Mouse (Mus musculus): Measurements from ENCODE around the gene Unc5c. TPM values are rescaled to one million over a fixed set of nuclear protein-coding genes. Genes with fewer than 3 reads are reported as not detected.

Unc5c gene
- total RNA-seq, 2 experiments from 2014 or later, result 0.22 to 0.35 TPM

DNA sequence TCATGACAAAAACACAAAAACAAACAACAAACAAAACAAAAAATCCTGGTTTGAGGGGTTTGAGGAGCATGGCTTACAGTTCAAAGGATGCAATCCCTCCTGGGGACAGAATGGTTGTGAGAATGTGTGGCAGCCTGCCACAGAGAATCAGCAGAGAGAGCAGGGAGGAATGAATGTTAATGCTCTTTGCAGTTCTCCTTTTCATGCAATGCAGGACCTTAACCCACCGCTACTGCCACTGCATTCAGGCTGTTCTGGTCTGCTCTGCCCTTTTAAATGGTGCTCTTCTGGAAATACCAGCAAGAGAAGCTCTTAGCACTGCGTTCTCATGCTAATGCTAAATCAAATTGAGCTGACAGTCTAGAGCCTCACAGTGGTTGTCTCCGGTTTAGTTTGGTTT is 130.1 kb downstream of the Unc5c start:
- DNase-seq, result no peak
- intact Hi-C loops (cut with DNase I), result no loop called here

GRCm38 (mm10) chr3:141596461-141596860 is 131.4 kb downstream of the Unc5c start:
- DNase-seq, result no peak
- intact Hi-C loops (cut with DNase I), result no loop called here

- intact Hi-C loops (cut with DNase I), result no loop called here
Observed at GRCm38 (mm10) chr3:141596881-141597280, 131.9 kb downstream of the Unc5c start.

GRCm38 (mm10) chr3:141597974-141598373 is 133.0 kb downstream of the Unc5c start:
- intact Hi-C loops (cut with DNase I), result no loop called here
- DNase-seq, result no peak

More at GRCm38 (mm10) chr3:141596881-141597280, 131.9 kb downstream of the Unc5c start:
- no peak for DNase-seq

DNA sequence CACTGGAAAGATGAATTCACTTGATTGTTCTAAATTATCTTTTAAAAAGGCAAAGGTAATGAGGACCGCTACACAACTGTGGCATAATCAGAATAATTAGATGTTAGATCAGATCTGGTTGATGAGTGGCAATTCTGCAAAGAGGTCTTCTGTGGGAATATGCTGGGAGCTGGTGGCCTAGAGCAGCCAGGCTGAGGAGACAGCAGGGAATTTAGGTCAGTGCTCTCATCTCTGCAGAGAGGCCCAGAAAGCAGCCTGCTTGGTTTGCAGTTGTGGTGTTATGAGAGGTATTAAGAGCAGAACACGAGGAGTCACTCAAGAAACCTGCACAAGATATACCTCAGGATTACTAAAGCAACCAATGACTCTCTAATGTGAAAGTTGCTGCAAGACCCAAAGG is 133.9 kb downstream of the Unc5c start:
- DNase-seq, result no peak
- intact Hi-C loops (cut with DNase I), result no loop called here

- DNase-seq, result no peak
- intact Hi-C loops (cut with DNase I), result no loop called here
Observed at GRCm38 (mm10) chr3:141601072-141601549, 136.1 kb downstream of the Unc5c start.

GRCm38 (mm10) chr3:141616718-141617117 is 151.7 kb downstream of the Unc5c start:
- intact Hi-C loops (cut with DNase I), result no loop called here
- no peak for DNase-seq

DNA sequence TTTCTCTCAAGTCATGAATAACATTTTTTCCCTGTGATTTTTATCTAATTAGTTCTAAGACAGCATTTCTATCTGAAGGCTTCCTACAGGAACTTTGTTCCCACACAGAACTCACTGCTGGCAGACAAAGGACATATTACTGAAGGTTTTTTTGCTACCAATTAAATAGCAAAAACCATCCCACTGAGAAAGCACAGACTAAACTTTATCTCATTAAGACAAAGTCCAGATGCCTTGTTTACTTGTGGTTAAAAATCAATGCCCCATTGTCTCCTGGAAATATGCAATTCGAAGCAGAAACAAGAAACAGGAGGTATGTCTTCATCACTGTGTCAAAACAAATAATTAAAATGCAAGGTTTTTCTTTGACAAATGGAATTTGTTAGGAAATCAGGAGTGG is 153.7 kb downstream of the Unc5c start:
- intact Hi-C loops (cut with DNase I), result no loop called here
- no peak for DNase-seq

DNA sequence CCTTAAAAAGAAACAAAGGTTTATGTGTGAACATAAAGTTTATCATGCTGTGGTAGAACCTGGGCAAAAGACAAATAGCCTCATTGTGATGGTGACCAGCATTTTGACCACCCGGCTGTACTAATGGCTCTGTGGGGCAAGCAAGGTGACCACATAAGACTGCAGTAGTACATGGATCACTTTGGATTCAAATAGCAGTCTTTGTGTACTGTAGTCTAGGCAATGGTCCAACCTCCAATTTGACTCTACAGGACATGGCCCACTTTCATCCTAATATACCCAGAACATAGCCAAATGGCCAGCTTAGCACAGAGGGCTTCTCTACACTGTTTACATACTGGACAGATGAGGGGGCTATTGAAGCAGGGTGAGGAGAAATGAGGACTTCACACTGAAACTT is 156.5 kb downstream of the Unc5c start:
- intact Hi-C loops (cut with DNase I), result no loop called here
- DNase-seq, result no peak

DNA sequence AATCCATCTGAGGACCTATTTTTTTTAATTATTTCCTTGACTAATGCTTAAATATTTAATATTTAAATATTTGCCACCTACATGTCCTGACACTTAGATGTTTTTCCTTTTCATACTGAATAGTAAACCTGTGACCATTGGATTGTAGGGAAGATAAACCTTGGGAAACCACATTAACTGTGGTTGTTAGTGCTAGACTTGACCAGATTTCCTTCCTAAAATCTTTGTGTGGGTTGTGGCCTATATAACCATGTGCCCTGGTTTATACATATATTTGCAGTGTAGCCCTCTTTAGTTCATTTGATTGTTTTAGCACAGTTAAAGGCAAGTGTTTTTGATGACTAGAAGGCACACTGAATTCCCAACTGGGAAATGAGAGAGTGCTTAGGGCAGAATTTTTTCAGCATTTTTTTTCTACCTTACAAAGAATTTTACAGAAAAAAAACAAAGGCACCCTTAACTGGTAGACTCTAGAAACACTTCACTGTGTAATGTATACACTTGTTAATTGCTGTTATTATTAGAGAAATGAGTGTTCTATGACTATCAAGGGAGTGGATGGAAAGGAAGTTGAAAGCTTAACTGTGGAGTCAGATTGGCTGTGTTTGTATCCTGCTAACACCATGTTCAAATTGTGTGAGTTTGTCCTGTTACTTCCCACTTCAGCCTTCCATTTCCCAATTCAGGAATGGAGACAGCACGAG is 162.1 kb downstream of the Unc5c start:
- DNase-seq, result no peak
- intact Hi-C loops (cut with DNase I), result no loop called here

- intact Hi-C loops (cut with DNase I), result no loop called here
- DNase-seq, result no peak
Observed at GRCm38 (mm10) chr3:141627639-141627977, 162.6 kb downstream of the Unc5c start.

DNA sequence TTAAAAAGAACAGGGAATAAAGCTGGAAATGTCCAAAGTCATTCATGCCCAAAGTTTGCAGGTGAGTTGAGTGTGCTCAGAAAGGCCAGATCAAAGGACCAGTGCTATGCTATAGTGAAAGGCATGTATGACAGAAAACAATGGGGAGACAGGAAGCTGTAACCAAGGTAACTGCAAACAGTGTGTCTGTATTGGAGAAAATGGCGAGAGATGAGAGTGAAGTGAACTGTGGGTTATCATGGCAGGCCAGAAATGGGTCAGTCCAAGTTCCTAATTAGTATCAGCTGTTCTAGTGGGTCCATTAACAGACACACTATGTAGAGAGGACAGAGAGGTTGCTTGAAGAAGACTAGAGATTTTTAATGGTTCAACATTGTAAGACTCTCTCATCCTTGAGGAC is 164.4 kb downstream of the Unc5c start:
- intact Hi-C loops (cut with DNase I), result no loop called here
- DNase-seq, result no peak

DNA sequence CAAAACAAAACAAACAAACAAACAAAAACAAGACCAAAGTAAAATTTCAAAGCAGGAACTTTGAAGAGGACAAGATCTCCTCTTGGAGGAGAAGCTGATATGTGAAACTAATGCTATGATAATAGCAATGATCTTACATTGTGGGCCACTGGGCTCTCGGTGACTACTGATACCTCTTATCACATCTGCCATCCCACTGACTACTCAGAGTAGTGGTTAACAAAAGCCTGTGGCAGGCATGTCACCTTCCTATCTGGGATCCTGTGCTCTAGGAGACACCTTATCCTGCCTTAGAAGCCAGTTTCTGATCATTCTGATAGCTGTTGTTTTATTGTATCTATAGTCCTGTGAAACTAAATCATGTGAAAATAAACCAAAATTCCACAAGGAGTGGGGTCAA is 172.9 kb downstream of the Unc5c start:
- intact Hi-C loops (cut with DNase I), result no loop called here

GRCm38 (mm10) chr3:141644264-141644663 is 179.2 kb downstream of the Unc5c start:
- intact Hi-C loops (cut with DNase I), result no loop called here
- DNase-seq, result no peak

More for the DNA sequence above, 172.9 kb downstream of the Unc5c start:
- no peak for DNase-seq

- intact Hi-C loops (cut with DNase I), result no loop called here
Observed at GRCm38 (mm10) chr3:141646588-141646987, 181.6 kb downstream of the Unc5c start.

GRCm38 (mm10) chr3:141650658-141651057 is 185.6 kb downstream of the Unc5c start:
- intact Hi-C loops (cut with DNase I), result no loop called here
- no peak for DNase-seq

More at GRCm38 (mm10) chr3:141646588-141646987, 181.6 kb downstream of the Unc5c start:
- no peak for DNase-seq

- DNase-seq, result no peak
- intact Hi-C loops (cut with DNase I), result no loop called here
Observed at GRCm38 (mm10) chr3:141653915-141654314, 188.9 kb downstream of the Unc5c start.

DNA sequence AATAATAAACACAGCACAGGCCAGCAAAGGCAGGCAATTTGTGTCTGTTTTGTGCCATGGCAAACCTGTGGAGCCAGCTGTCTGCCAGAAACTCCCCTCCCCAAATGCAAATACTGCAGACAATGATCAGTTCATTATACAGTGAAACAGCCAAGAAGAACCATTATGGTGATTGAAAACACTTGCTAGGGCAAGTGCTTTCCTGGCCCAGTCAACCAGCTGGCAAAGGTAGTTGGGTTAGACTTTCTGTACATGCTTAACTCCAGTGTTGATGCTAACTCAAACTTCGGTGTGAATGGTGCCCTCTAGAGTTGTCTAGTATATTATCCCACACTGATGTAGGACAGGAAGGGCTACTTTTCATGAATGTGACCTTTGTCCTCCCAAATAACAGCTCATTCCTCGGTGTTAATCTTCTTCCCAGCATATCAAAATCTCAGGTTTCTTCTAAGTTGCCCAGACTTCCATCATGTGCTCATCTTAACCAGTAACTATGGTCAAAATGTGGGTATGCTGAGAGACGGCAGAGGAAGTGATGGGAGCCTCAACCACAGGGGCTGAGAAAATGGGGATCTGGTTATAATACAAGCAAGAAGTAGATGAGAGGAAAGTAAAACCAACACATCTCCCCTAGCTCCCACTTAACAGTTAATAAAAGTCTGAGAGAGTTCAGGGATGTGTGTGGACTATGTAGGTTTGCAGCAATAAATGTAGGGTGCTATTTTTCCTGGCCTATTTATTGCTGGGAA is 194.2 kb downstream of the Unc5c start:
- no peak for DNase-seq
- intact Hi-C loops (cut with DNase I), result no loop called here

GRCm38 (mm10) chr3:141660065-141661062 is 195.3 kb downstream of the Unc5c start:
- DNase-seq, result no peak
- intact Hi-C loops (cut with DNase I), result no loop called here

DNA sequence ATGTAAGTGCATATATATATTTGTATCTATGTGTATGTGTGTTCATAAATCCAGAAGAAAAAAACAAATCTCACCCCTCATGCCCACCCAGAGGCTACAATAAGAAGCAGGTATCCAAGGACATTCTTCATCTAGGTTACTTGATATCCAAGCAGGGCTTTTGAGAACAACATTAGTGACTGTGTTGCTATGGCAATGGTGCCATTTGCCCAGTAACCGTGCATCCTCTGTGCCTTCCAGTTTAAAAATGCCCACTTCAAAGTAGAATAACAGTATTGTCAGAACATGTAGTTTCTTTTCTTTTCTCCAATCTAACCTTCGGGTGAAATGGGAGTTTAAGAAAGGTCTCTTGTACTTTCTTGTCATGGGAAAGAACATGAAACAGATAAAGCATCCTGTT is 224.1 kb downstream of the Unc5c start:
- intact Hi-C loops (cut with DNase I), result no loop called here
- no peak for DNase-seq

DNA sequence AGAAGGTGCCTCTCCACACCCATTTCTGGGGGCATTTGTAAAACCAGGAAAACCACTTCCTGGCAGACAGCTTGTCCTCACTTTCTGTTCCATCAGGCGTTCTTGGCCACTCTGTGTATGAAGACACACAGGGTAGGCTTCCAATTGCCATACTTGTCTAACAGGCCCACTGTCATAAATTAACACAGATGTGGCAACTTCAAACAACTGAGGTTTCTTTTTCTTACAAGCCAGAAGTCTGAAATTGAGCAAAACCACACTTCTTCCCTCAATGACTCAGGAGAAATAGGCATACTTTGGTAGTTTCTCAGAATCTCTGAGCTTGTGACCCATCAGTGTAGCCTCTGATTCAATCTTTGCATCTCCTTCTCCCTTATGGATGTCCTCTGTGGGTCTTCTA is 225.7 kb downstream of the Unc5c start:
- intact Hi-C loops (cut with DNase I), result no loop called here
- no peak for DNase-seq

Measured in heart, postnatal 36 days (tissue).